Mouse (Mus musculus): ENCODE measurements around the gene Hnrnpa0.
"Not testable (repeated sequence)": the region's sequence is repeated elsewhere in the genome, so short reads cannot be mapped to it uniquely, and the experiment has no call there.

Gene Hnrnpa0

GRCm38 (mm10) chr13:58128396-58128767 is at the start of gene Hnrnpa0:
Gene Hnrnpa0 (minus strand): TSS chr13:58128556.
- peak; percentile 88 to 90 for DNase-seq (ENCODE audit: low spot score in 2 of 2)

- peak; percentile 99 to 100 for DNase-seq (ENCODE audit: low spot score in 2 of 2)
Observed at GRCm38 (mm10) chr13:58177511-58178208, 49.3 kb upstream of the Hnrnpa0 start.

- DNase-seq (ENCODE audit: low spot score in 2 of 2): no peak
Observed at GRCm38 (mm10) chr13:58176105-58176504, 47.7 kb upstream of the Hnrnpa0 start.

- no peak for DNase-seq (ENCODE audit: low spot score in 2 of 2)
Observed at GRCm38 (mm10) chr13:58168119-58168518, 39.8 kb upstream of the Hnrnpa0 start.

- no peak for DNase-seq (ENCODE audit: low spot score in 2 of 2)
Observed at GRCm38 (mm10) chr13:58163343-58163742, 35.0 kb upstream of the Hnrnpa0 start.

GRCm38 (mm10) chr13:58160761-58161160 is 32.4 kb upstream of the Hnrnpa0 start:
- no peak for DNase-seq (ENCODE audit: low spot score in 2 of 2)

- DNase-seq (ENCODE audit: low spot score in 2 of 2): peak; percentile 80 to 88
Observed at GRCm38 (mm10) chr13:58158099-58158912, 29.9 kb upstream of the Hnrnpa0 start.

GRCm38 (mm10) chr13:58157447-58158098 is 29.2 kb upstream of the Hnrnpa0 start, which contains the start of gene Idnk:
Gene Idnk (plus strand): TSS chr13:58157649.
- DNase-seq (ENCODE audit: low spot score in 2 of 2): peak; percentile 51 to 74

GRCm38 (mm10) chr13:58157036-58157435 is 28.7 kb upstream of the Hnrnpa0 start:
- DNase-seq (ENCODE audit: low spot score in 2 of 2): no peak

GRCm38 (mm10) chr13:58156031-58156430 is 27.7 kb upstream of the Hnrnpa0 start:
- DNase-seq (ENCODE audit: low spot score in 2 of 2): no peak

GRCm38 (mm10) chr13:58150442-58150841 is 22.1 kb upstream of the Hnrnpa0 start:
- no peak for DNase-seq (ENCODE audit: low spot score in 2 of 2)

GRCm38 (mm10) chr13:58149629-58150028 is 21.3 kb upstream of the Hnrnpa0 start:
- no peak for DNase-seq (ENCODE audit: low spot score in 2 of 2)

- no peak for DNase-seq (ENCODE audit: low spot score in 2 of 2)
Observed at GRCm38 (mm10) chr13:58149033-58149558, 20.7 kb upstream of the Hnrnpa0 start.

GRCm38 (mm10) chr13:58148256-58148831 is 20.0 kb upstream of the Hnrnpa0 start:
- no peak for DNase-seq (ENCODE audit: low spot score in 2 of 2)

GRCm38 (mm10) chr13:58147760-58148159 is 19.4 kb upstream of the Hnrnpa0 start:
- DNase-seq (ENCODE audit: low spot score in 2 of 2): no peak

GRCm38 (mm10) chr13:58146603-58147002 is 18.2 kb upstream of the Hnrnpa0 start:
- not testable (repeated sequence) for DNase-seq (ENCODE audit: low spot score in 2 of 2)

GRCm38 (mm10) chr13:58131692-58132091 is 3.3 kb upstream of the Hnrnpa0 start:
- DNase-seq (ENCODE audit: low spot score in 2 of 2): no peak

- DNase-seq (ENCODE audit: low spot score in 2 of 2): no peak
Observed at GRCm38 (mm10) chr13:58129687-58130246, 1.4 kb upstream of the Hnrnpa0 start.

GRCm38 (mm10) chr13:58128768-58129671 is 664 bp upstream of the Hnrnpa0 start:
- peak; percentile 93 for DNase-seq (ENCODE audit: low spot score in 2 of 2)

- DNase-seq (ENCODE audit: low spot score in 2 of 2): peak; percentile 61 to 64
Observed at GRCm38 (mm10) chr13:58127766-58128361, 492 bp downstream of the Hnrnpa0 start.
